Mouse (Mus musculus): ENCODE measurements at regions not wholly inside any gene's neighbourhood (a gene's known extent, or its start where the extent isn't known, plus 50 kb on each side); places are given as distances from the start of the nearest gene placed in this dataset.

DNA sequence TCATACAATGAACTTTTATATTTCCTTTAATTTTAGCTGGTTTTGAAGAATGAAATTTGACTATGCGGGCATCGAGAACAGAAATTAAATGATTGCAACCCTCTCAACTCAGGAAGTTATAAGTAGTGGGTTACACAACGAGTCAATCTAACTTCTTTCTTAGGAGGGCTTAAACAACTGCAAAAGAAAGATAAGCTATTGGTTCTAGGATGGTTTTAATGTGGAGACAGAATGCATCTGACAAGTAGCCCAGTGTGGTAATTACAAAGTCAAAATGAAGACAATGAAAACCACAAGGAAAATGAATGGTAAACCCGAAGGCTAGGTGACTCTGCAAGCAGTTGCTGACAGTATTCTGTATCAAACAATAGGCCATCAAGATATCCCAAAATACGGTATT, 598.0 kb upstream of the Arid1b start:
- H3K9me3 ChIP-seq (ENCODE audit: control insufficient read depth) = no peaks in the 10 kb centered on the region
- 84% methylated on average over 5 of the region's 5 CpGs for WGBS
- H3K4me2 ChIP-seq (replicated peaks; ENCODE audit: low read depth) = no peak overlapping the region
- H3K27me3 ChIP-seq (replicated peaks; ENCODE audit: control insufficient read depth, insufficient read depth, low read length) = no peaks in the 10 kb centered on the region
- H3K4me3 ChIP-seq (ENCODE audit: low read depth, low read length) = no peak overlapping the region
- no peaks in the 10 kb centered on the region for H3K36me3 ChIP-seq (ENCODE audit: control insufficient read depth, insufficient read depth)
- H3K27ac ChIP-seq (ENCODE audit: low read depth, low read length) = no peak overlapping the region
- TF ChIP-seq CTCF (IDR thresholded peaks at IDR 0.05; ENCODE audit: low read depth) = no peak
- H3K9ac ChIP-seq (ENCODE audit: low read depth, low read length) = no peak overlapping the region
- no peaks in the 10 kb centered on the region for H3K4me1 ChIP-seq (replicated peaks; ENCODE audit: control insufficient read depth, insufficient read depth, low read length)
- no peak for ATAC-seq

DNA sequence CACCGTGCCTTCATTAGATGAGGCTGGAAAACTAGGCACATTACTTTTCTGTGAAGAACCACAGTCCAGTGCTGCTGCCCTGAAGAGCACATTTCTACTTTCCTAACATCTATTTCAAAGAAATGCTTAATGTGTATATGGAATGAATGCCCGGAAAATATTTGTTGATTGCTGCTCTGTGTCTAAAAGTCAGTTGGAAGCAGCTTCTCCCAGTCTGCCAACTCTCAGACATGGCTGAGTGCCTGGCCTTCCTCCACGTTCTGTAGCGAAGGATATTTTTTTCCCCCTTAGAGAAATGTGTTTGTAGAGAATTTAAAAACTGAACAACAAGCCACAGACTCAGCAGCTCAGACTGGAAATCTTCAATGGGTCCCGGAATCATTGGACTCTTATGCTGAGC, 576.4 kb upstream of the Arid1b start:
- Histone ChIP-seq H3K4me3 (ENCODE audit: low read depth, low read length) (no peak overlapping the region), H3K27me3 (replicated peaks; ENCODE audit: control insufficient read depth, insufficient read depth, low read length) (no peaks in the 10 kb centered on the region), H3K36me3 (ENCODE audit: control insufficient read depth, insufficient read depth) (no peaks in the 10 kb centered on the region), H3K4me1 (replicated peaks; ENCODE audit: control insufficient read depth, insufficient read depth, low read length) (no peaks in the 10 kb centered on the region), H3K9ac (ENCODE audit: low read depth, low read length) (no peak overlapping the region), H3K4me2 (replicated peaks; ENCODE audit: low read depth) (no peak overlapping the region), H3K27ac (ENCODE audit: low read depth, low read length) (no peak overlapping the region), H3K9me3 (ENCODE audit: control insufficient read depth) (no peaks in the 10 kb centered on the region)
- ATAC-seq = no peak
- 70% methylated on average over 5 of the region's 5 CpGs for WGBS
- TF ChIP-seq CTCF (IDR thresholded peaks at IDR 0.05; ENCODE audit: low read depth) = no peak

DNA sequence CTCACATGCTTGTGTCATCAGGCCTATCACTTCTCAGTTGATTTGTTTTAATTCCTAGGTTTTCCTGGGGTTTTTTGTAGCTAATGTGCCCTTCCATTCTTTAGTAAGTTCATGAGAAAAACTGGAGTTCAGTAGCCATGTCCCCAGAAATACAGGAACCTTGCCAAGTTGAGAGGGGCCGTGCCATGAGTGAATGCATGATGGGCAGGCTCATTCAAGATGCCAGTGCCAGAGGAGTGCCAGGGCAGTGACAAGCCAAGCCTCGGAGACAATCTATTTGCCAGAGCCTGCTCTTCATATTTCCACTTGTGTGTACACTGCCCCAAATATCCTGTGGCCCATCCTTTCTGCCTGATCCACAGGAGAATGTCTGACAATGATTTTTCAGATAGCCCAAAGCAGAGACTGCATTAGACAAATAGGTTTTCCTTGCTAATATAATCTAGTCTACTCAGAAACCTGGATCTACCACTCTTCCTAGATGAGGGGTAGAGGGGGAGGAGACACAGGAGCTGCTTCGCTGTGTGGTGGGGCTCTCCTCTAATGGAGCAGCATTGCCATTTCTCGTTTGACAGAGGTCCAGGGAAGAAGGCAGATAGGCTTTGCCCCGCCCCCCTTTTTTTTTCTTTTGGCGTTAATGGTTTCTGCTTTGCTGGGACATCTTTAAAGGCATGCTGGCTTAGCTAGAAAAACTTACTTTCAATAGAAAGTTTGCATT, 569.5 kb upstream of the Arid1b start:
- Histone ChIP-seq H3K9me3 (ENCODE audit: control insufficient read depth) (no peaks in the 10 kb centered on the region), H3K4me1 (replicated peaks; ENCODE audit: control insufficient read depth, insufficient read depth, low read length) (no peaks in the 10 kb centered on the region), H3K27me3 (replicated peaks; ENCODE audit: control insufficient read depth, insufficient read depth, low read length) (no peaks in the 10 kb centered on the region), H3K4me3 (ENCODE audit: low read depth, low read length) (no peak overlapping the region), H3K27ac (ENCODE audit: low read depth, low read length) (no peak overlapping the region), H3K9ac (ENCODE audit: low read depth, low read length) (no peak overlapping the region), H3K4me2 (replicated peaks; ENCODE audit: low read depth) (no peak overlapping the region), H3K36me3 (ENCODE audit: control insufficient read depth, insufficient read depth) (no peaks in the 10 kb centered on the region)
- TF ChIP-seq CTCF (IDR thresholded peaks at IDR 0.05; ENCODE audit: low read depth) = no peak
- WGBS = 60% methylated on average over 6 of the region's 6 CpGs
- ATAC-seq = no peak

DNA sequence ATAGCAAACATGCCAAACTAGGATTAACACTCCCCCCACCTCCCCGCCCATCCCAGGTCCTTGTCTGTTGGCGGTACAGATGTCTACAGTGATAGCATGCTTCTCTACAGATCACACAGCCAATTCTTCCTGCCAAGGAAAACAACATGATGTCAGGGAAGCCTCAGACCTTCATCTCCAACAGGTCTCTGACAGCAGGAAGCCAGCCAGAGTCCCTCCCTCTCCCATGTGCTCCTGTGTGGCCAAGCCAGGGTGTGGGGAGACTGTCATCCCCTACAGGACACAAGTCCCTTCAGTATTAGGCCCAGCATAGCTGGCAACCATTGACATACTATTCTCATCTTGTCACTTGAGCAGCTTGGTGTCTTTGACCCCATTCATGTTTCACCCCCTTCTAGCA, 568.8 kb upstream of the Arid1b start:
- Histone ChIP-seq H3K4me2 (replicated peaks; ENCODE audit: low read depth) (no peak overlapping the region), H3K27ac (ENCODE audit: low read depth, low read length) (no peak overlapping the region), H3K9me3 (ENCODE audit: control insufficient read depth) (no peaks in the 10 kb centered on the region), H3K27me3 (replicated peaks; ENCODE audit: control insufficient read depth, insufficient read depth, low read length) (no peaks in the 10 kb centered on the region), H3K9ac (ENCODE audit: low read depth, low read length) (no peak overlapping the region), H3K4me3 (ENCODE audit: low read depth, low read length) (no peak overlapping the region), H3K4me1 (replicated peaks; ENCODE audit: control insufficient read depth, insufficient read depth, low read length) (no peaks in the 10 kb centered on the region), H3K36me3 (ENCODE audit: control insufficient read depth, insufficient read depth) (no peaks in the 10 kb centered on the region)
- ATAC-seq = no peak
- WGBS = 73% methylated on average over 2 of the region's 2 CpGs
- TF ChIP-seq CTCF (IDR thresholded peaks at IDR 0.05; ENCODE audit: low read depth) = no peak

- Histone ChIP-seq H3K4me3 (ENCODE audit: low read depth, low read length) (no peak overlapping the region), H3K9me3 (ENCODE audit: control insufficient read depth) (no peaks in the 10 kb centered on the region), H3K4me2 (replicated peaks; ENCODE audit: low read depth) (no peak overlapping the region), H3K4me1 (replicated peaks; ENCODE audit: control insufficient read depth, insufficient read depth, low read length) (no peaks in the 10 kb centered on the region), H3K27me3 (replicated peaks; ENCODE audit: control insufficient read depth, insufficient read depth, low read length) (no peaks in the 10 kb centered on the region), H3K27ac (ENCODE audit: low read depth, low read length) (no peak overlapping the region), H3K36me3 (ENCODE audit: control insufficient read depth, insufficient read depth) (no peaks in the 10 kb centered on the region), H3K9ac (ENCODE audit: low read depth, low read length) (no peak overlapping the region)
- ATAC-seq = no peak
- no peak for TF ChIP-seq CTCF (IDR thresholded peaks at IDR 0.05; ENCODE audit: low read depth)
- WGBS = 84% methylated on average over 2 of the region's 2 CpGs
These were observed 565.1 kb upstream of the Arid1b start for GRCm38 (mm10) chr17:4429036-4429435.

DNA sequence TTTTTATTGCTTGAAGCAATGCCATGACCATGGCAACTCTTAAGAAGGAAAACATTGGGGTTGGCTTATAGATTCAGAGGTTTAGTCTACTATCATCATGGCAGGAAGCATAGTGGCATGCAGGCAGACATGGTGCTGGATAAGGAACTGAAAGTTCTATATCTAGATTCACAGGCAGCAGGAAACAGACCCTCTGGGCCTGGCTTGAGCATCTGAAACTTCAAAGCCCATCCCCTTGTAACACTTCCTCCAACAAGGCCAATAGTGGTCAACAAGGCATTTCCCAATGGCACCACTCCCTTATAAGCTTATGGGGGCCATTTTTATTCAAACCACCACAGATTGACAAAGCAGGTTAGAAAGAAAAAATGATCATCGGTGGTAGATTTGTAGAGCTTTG, 548.5 kb upstream of the Arid1b start:
- 100% methylated on average over 1 of the region's 1 CpGs for WGBS
- no peak overlapping the region for H3K9ac ChIP-seq (ENCODE audit: low read depth, low read length)
- ATAC-seq = no peak

GRCm38 (mm10) chr17:4457491-4457890, 536.6 kb upstream of the Arid1b start:
- Histone ChIP-seq H3K9me3 (ENCODE audit: control insufficient read depth) (no peaks in the 10 kb centered on the region), H3K4me3 (ENCODE audit: low read depth, low read length) (no peak overlapping the region), H3K27me3 (replicated peaks; ENCODE audit: control insufficient read depth, insufficient read depth, low read length) (no peaks in the 10 kb centered on the region), H3K27ac (ENCODE audit: low read depth, low read length) (no peak overlapping the region), H3K4me1 (replicated peaks; ENCODE audit: control insufficient read depth, insufficient read depth, low read length) (no peaks in the 10 kb centered on the region), H3K9ac (ENCODE audit: low read depth, low read length) (no peak overlapping the region), H3K4me2 (replicated peaks; ENCODE audit: low read depth) (no peak overlapping the region), H3K36me3 (ENCODE audit: control insufficient read depth, insufficient read depth) (no peaks in the 10 kb centered on the region)
- 75% methylated on average over 1 of the region's 1 CpGs for WGBS
- TF ChIP-seq CTCF (IDR thresholded peaks at IDR 0.05; ENCODE audit: low read depth) = no peak
- ATAC-seq = no peak

More for the DNA sequence above, 548.5 kb upstream of the Arid1b start:
- no peak for TF ChIP-seq CTCF (IDR thresholded peaks at IDR 0.05; ENCODE audit: low read depth)
- H3K36me3 ChIP-seq (ENCODE audit: control insufficient read depth, insufficient read depth) = no peaks in the 10 kb centered on the region
- no peaks in the 10 kb centered on the region for H3K27me3 ChIP-seq (replicated peaks; ENCODE audit: control insufficient read depth, insufficient read depth, low read length)
- no peak overlapping the region for H3K27ac ChIP-seq (ENCODE audit: low read depth, low read length)
- H3K9me3 ChIP-seq (ENCODE audit: control insufficient read depth) = no peaks in the 10 kb centered on the region
- H3K4me2 ChIP-seq (replicated peaks; ENCODE audit: low read depth) = no peak overlapping the region
- no peak overlapping the region for H3K4me3 ChIP-seq (ENCODE audit: low read depth, low read length)
- H3K4me1 ChIP-seq (replicated peaks; ENCODE audit: control insufficient read depth, insufficient read depth, low read length) = no peaks in the 10 kb centered on the region
